Mouse (Mus musculus) midbrain, embryonic 10.5 days (tissue): Measurements from ENCODE around the gene Flt3l. TPM values are rescaled to one million over a fixed set of nuclear protein-coding genes. Genes with fewer than 3 reads are reported as not detected.
"Not testable (repeated sequence)": the region's sequence is repeated elsewhere in the genome, so short reads cannot be mapped to it uniquely, and the experiment has no call there.

Experiments used
- DNase-seq: peaks from one replicate; pipeline ENCODE4 v3.0.0-alpha.2; 2017; ENCODE audit warnings: low spot score
- H3K27ac ChIP-seq: fragments of 300-500 bp; sonication (generic); replicated peaks from 2 replicates; pipeline ENCODE4 v1.5.1; 2016; ENCODE audit warnings: mild to moderate bottlenecking
- H3K27me3 ChIP-seq: fragments of 300-500 bp; sonication (generic); 2 replicates; pipeline ENCODE4 v1.6.1; 2016; ENCODE audit warnings: low read depth, mild to moderate bottlenecking; ENCODE audit not compliant: poor library complexity, severe bottlenecking
- H3K36me3 ChIP-seq: fragments of 300-500 bp; sonication (generic); 2 replicates; pipeline ENCODE4 v1.6.1; 2016; ENCODE audit warnings: mild to moderate bottlenecking, moderate library complexity
- H3K4me1 ChIP-seq: fragments of 300-500 bp; sonication (generic); 2 replicates; pipeline ENCODE4 v1.6.1; 2016
- H3K4me3 ChIP-seq: fragments of 300-500 bp; sonication (generic); 2 replicates; pipeline ENCODE4 v1.5.1; 2016; ENCODE audit warnings: mild to moderate bottlenecking, moderate library complexity
- H3K9me3 ChIP-seq: fragments of 300-500 bp; sonication (generic); replicated peaks from 2 replicates; pipeline ENCODE4 v1.6.1; 2016; ENCODE audit warnings: mild to moderate bottlenecking
- WGBS: fragments of 180-500 bp; shearing (Covaris S2); methylation state at CpG from one replicate; pipeline ENCODE4 v1.1.7; 2016; 5-methylcytosine and 5-hydroxymethylcytosine counted together
- polyA plus RNA-seq: library from polyadenylated mRNA; unstranded; fragments of >200 nt; fragmentation: Nextera tagmentation; extraction: Ambion mirVana; gene quantifications from 2 replicates; pipeline ENCODE4 v1.2.1, GENCODE M21; 2016

Flt3l gene
- polyA plus RNA-seq, 1 experiment from 2014 or later, result 1.1 TPM

DNA sequence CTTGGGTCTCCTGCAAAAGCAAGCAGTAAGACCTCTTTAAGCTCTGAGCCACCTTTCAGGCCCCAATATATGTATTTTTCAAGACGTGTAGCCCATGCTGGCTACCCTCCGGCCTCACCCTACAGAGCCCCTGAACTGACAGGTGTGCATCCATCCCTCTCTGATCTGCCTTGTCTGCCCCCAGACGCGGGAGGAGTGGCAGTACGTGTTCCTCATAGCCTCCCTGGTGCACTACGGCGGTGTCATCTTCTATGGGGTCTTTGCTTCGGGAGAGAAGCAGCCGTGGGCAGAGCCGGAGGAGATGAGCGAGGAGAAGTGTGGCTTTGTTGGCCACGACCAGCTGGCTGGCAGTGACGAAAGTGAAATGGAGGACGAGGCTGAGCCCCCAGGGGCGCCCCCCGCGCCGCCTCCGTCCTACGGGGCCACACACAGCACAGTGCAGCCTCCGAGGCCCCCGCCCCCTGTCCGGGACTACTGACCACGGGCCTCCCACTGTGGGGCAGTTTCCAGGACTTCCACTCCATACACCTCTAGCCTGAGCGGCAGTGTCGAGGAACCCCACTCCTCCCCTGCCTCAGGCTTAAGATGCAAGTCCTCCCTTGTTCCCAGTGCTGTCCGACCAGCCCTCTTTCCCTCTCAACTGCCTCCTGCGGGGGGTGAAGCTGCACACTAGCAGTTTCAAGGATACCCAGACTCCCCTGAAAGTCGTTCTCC is 38.5 kb upstream of the Flt3l start:
- no peaks in the 10 kb centered on the region for H3K36me3 ChIP-seq
- H3K9me3 ChIP-seq, result peaks cover 23% of the 10 kb centered on the region
- H3K27ac ChIP-seq, result no peak overlapping the region
- H3K4me3 ChIP-seq, result peak overlapping the region; percentile 43
- peaks cover 24% of the 10 kb centered on the region for H3K4me1 ChIP-seq
- DNase-seq, result peak; percentile 51
- H3K27me3 ChIP-seq, result peaks cover 97% of the 10 kb centered on the region
- WGBS, result 3% methylated on average over 29 of the region's 29 CpGs

DNA sequence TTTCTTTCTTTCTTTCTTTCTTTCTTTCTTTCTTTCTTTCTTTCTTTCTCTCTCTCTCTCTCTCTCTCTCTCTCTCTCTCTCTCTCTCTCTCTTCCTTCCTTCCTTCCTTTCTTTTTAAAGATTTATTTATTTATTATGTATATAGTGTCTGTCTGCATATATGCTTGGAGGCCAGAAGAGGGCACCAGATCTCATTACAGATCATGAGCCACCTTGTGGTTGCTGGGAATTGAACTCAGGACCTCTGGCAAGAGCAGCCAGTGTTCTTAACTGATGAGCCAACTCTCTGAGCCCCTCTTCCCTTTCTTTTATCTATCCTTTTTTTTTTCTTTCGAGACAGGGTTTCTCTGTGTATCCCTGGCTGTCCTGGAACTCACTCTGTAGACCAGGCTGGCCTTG is 37.5 kb upstream of the Flt3l start:
- Histone ChIP-seq H3K4me1 (peaks cover 24% of the 10 kb centered on the region), H3K9me3 (peaks cover 32% of the 10 kb centered on the region), H3K27me3 (peaks cover 97% of the 10 kb centered on the region)
- H3K27ac ChIP-seq, H3K4me3 ChIP-seq, H3K36me3 ChIP-seq, DNase-seq: not testable (repeated sequence)
- 63% methylated on average over 1 of the region's 1 CpGs for WGBS

DNA sequence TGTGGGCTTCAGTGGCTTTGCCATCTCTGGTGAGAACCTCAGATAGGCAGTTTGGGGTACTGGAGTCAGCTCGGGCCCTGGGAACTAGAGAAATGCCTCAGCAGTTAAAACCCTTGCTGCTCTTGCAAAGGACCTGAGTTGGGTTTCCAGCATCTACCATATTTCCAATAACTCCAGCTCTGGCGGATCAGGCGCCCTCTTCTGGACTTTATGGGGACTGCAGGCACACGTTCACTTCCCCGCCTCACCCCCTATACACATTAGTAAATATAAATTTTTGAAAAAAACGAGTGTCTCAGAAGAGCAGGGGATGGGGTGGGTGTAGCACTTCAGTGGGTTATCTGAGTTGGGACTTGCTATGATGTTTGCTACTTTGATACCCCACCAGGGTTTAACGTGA is 36.7 kb upstream of the Flt3l start:
- Histone ChIP-seq H3K4me1 (peaks cover 31% of the 10 kb centered on the region), H3K27me3 (peaks cover 97% of the 10 kb centered on the region), H3K9me3 (peaks cover 34% of the 10 kb centered on the region), H3K36me3 (no peaks in the 10 kb centered on the region), H3K27ac (no peak overlapping the region), H3K4me3 (no peak overlapping the region)
- WGBS, result 58% methylated on average over 7 of the region's 7 CpGs
- no peak for DNase-seq

DNA sequence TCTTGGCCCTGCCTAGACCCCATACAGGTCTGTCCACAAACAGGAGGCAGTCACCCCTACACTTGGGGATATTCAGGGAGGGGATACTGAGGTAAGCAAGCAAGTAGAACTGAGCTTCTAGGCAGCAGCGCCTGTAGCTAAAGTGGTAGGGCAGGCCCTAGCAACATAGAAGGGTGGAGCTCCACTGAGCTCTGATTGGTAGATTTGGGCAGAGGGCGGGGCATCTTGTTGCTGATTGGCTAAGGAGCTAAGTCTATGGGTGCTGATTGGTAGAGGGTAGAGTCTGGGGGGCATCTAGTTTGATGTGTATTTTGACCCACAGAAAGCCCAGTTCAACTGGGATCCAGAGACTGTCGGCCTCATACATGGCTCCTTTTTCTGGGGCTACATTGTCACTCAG is 33.3 kb upstream of the Flt3l start:
- WGBS, result 92% methylated on average over 3 of the region's 3 CpGs
- H3K27me3 ChIP-seq, result peaks cover 97% of the 10 kb centered on the region
- no peak overlapping the region for H3K27ac ChIP-seq
- no peak overlapping the region for H3K4me3 ChIP-seq
- H3K36me3 ChIP-seq, result no peaks in the 10 kb centered on the region
- DNase-seq, result no peak
- H3K4me1 ChIP-seq, result peaks cover 15% of the 10 kb centered on the region
- H3K9me3 ChIP-seq, result peaks cover 34% of the 10 kb centered on the region

DNA sequence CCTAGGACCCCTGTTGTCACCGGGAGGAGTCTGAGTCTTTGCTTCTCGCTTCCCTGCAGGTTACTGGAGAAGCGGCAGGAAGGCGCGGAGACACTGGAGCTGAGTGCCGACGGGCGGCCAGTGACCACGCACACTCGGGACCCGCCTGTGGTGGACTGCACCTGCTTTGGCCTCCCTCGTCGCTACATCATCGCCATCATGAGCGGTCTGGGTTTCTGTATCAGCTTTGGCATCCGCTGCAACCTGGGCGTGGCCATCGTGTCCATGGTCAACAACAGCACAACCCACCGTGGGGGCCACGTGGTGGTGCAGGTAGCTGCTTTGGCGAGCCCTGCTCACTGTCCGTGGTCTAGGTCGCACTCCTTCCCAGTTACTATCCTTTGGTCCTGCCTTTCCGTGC is 32.4 kb upstream of the Flt3l start:
- peaks cover 34% of the 10 kb centered on the region for H3K9me3 ChIP-seq
- peaks cover 22% of the 10 kb centered on the region for H3K4me1 ChIP-seq
- DNase-seq, result no peak
- 5% methylated on average over 24 of the region's 24 CpGs for WGBS
- H3K27me3 ChIP-seq, result peaks cover 97% of the 10 kb centered on the region
- H3K4me3 ChIP-seq, result peak overlapping the region; percentile 31
- no peak overlapping the region for H3K27ac ChIP-seq
- H3K36me3 ChIP-seq, result no peaks in the 10 kb centered on the region

DNA sequence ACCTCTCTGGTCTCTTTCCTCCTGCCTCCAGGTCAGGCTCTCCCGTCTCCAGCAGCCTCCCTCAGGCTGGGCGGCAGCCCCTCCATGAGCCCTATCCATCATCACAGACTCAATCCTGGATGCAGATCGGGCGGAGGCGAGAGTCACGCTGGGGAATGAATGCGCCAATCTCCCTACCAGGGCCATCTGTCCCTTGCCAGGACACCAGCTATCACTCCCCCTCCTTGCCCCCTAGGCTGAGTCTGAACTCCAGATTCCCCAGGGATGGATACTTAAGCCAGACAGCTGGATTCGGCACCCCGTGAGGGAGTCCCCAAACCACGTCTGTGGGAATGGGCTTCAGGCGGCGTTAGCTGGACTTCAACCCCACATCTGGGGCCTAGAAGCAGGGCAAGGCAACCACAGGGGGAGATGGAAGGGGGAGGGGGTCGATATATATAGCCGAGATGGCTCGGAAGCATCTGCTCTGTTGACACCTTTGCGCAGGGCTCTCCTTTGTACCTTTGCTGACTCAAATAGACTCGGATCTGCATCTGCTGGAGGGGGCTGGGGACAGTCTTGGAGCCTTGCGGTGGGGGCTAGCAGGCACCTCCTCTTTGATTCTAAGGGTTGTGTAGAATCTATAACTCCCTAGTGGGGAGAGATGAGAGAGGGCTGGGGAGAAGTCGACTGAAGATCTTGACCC is 31.7 kb upstream of the Flt3l start:
- Histone ChIP-seq H3K4me1 (peaks cover 24% of the 10 kb centered on the region), H3K9me3 (peaks cover 34% of the 10 kb centered on the region), H3K27ac (no peak overlapping the region), H3K27me3 (peaks cover 98% of the 10 kb centered on the region), H3K4me3 (peak overlapping the region; percentile 31), H3K36me3 (no peaks in the 10 kb centered on the region)
- no peak for DNase-seq
- 2% methylated on average over 19 of the region's 19 CpGs for WGBS

DNA sequence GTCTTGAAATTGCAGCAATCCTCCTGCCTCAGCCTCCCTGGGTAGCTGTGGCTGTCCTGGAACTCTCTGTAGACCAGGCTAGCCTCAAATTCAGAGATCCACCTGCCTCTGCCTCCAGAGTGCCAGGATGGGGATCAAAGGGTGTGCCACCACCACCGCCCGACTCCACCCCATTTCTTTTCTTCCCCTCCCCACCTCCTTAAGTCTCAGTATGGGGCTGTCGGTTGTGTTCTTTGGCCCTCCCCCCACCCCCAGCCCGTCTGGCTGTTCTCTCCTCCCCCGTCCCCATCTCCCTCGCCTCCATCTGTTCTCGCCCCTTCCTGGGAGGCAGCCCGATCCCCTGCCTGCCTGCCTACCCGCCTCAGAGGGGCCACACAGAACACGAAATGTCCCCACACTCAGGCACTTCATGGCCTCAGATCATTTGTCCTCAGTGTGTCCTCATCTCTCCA is 30.7 kb upstream of the Flt3l start:
- 24% methylated on average over 10 of the region's 10 CpGs for WGBS
- Histone ChIP-seq H3K36me3 (no peaks in the 10 kb centered on the region), H3K4me3 (no peak overlapping the region), H3K9me3 (peaks cover 30% of the 10 kb centered on the region), H3K27ac (no peak overlapping the region), H3K27me3 (peaks cover 98% of the 10 kb centered on the region), H3K4me1 (peaks cover 32% of the 10 kb centered on the region)
- DNase-seq, result no peak

DNA sequence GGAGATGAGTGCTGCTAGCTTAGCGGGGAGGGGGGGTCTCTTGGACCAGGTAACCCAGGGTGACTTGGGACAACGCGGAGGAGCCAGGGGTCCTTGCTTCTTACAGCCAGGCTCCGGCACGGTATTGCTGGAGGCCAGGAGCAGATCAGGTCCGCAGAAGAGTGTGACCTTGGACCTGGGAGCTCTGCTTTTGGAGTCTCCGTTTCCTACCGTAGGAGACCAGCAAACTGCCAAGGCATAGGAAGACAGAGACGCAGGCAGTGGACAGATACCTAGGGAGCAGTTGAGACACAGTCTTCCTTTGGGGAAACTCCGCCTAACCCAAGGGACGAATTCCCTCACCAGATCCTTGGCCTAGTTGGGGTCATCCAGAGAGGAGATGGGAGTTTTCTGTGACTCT is 29.5 kb upstream of the Flt3l start:
- no peak for DNase-seq
- Histone ChIP-seq H3K36me3 (peaks cover 4% of the 10 kb centered on the region), H3K4me1 (peaks cover 33% of the 10 kb centered on the region), H3K9me3 (peaks cover 21% of the 10 kb centered on the region), H3K4me3 (no peak overlapping the region), H3K27ac (no peak overlapping the region), H3K27me3 (peaks cover 85% of the 10 kb centered on the region)
- WGBS, result 44% methylated on average over 11 of the region's 11 CpGs

DNA sequence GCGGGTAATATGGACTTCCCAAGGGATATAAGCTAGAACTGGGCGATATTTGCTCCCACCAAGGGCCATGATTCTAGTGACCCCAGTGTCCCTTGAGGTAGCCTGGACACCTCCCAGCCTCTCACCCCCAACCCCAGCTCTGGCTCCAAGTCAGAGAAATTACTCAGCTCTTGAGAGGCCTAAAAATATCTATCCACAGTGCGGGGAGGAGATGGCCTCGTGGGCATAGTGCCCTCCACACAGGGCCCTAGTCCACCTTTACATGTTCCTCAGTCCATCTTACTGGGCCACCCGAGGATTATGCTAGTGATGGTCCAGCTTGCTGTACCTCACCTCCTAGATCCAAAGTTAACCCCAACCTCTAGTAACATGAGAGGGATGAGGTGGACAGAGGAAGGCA is 28.6 kb upstream of the Flt3l start:
- peaks cover 12% of the 10 kb centered on the region for H3K9me3 ChIP-seq
- DNase-seq, result no peak
- no peak overlapping the region for H3K27ac ChIP-seq
- peaks cover 13% of the 10 kb centered on the region for H3K36me3 ChIP-seq
- peaks cover 76% of the 10 kb centered on the region for H3K27me3 ChIP-seq
- peaks cover 33% of the 10 kb centered on the region for H3K4me1 ChIP-seq
- 63% methylated on average over 5 of the region's 5 CpGs for WGBS
- peak overlapping the region; percentile 58; the same call in 1 of the 2 replicates for H3K4me3 ChIP-seq

DNA sequence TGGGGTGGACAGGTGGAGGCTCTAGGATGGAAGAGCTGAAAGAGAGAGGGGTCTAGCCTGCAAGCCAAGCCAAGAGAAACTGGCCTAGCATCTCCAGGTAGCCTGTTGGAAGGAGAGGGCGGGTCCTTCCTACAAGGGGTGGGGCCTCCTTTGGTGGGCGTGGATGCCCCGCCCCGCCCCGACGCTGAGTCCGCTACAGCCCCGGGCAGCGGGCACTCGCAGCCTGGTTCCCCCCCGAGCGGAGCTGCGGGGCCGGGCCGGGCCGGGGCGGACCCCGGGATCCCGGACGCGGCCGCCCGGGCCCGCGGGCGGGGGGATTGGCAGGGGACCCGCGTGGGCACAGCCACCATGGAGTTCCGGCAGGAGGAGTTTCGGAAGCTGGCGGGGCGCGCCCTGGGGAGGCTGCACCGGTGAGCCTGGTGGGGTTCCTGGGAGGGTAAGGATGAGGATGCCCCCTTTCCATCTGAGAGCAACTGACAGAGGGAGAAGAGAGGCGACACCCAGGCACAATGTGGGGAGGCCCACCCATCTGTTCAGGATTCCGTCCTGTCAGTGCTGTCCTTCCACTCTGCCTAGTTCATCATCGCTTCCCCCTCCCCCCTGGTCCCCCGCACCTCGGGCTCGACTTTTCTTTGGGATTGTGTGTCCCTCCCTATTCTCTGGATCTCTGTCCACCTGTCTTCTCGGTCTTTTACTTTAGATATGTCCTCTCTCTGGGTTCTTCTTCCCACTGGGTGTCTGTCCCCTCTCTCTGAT is 27.7 kb upstream of the Flt3l start, which contains the start of gene Slc17a7:
Slc17a7 (plus strand) TSS at position 215 of the 756 bp plus-strand sequence.
- peak; percentile 42 for DNase-seq
- WGBS, result 3% methylated on average over 41 of the region's 41 CpGs
- H3K27ac ChIP-seq, result no peak within 1 kb of the TSS; the same call in 1 of the 2 replicates

DNA sequence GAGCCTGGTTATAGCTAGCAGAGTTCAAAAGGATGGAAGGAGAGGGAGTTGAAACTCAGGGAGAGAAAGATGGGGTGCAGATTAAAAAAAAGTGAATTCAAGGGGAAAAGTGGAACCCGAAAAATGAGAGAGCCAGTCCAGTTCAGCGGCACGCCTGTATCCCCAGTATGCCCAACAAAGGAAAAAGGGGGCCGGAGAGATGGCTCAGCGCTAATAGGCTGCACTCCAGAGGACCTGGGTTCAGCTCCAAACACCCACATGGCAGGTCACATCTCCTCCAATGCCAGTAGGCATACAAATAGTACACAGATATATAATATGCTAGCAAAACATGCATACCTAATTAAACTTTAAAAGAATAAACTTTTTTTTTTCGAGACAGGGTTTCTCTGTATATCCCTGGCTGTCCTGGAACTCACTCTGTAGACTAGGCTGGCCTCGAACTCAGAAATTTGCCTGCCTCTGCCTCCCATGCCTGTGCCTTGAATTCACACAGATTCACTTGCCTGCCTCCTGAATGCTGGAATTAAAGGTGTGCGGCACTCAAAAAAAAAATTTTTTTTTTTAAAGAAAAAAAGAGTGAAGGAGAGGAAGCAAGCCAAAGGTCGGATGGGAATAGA is 26.9 kb upstream of the Flt3l start:
- DNase-seq, result no peak
- WGBS, result 71% methylated on average over 9 of the region's 9 CpGs
- Histone ChIP-seq H3K27ac (no peak overlapping the region), H3K36me3 (peaks cover 30% of the 10 kb centered on the region), H3K9me3 (no peaks in the 10 kb centered on the region), H3K4me1 (peaks cover 28% of the 10 kb centered on the region), H3K27me3 (peaks cover 59% of the 10 kb centered on the region), H3K4me3 (no peak overlapping the region)

More for the DNA sequence above, 27.7 kb upstream of the Flt3l start, which contains the start of gene Slc17a7:
- peaks cover 22% of the 10 kb centered on the region for H3K36me3 ChIP-seq
- peak within 1 kb of the TSS; percentile 58 for H3K4me3 ChIP-seq
- peaks cover 3% of the 10 kb centered on the region for H3K9me3 ChIP-seq
- H3K27me3 ChIP-seq, result peaks cover 67% of the 10 kb centered on the region
- peaks cover 33% of the 10 kb centered on the region for H3K4me1 ChIP-seq

DNA sequence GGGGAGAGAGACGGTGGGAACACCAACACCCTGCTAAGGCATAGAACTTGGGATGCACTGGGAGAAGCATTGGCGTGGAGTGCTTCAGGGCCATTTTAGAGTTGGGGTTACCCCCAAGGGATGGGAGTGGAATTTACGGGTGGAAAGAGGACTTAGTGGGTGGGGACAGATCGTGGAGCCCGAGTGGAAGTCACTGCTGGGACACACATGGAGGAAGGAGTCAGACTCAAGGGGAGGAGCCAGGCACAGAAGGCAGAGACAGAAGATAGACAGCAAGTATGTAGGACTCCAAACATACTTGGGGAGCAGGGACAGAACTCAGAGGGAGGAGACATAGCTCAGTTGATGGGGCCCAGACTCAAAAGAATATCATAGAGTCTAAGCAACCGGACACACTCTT is 26.3 kb upstream of the Flt3l start:
- WGBS, result 24% methylated on average over 6 of the region's 6 CpGs
- H3K36me3 ChIP-seq, result peaks cover 35% of the 10 kb centered on the region
- DNase-seq, result no peak
- peaks cover 22% of the 10 kb centered on the region for H3K4me1 ChIP-seq
- no peaks in the 10 kb centered on the region for H3K9me3 ChIP-seq
- H3K4me3 ChIP-seq, result peak overlapping the region; percentile 55
- peak overlapping the region; percentile 72; the same call in 1 of the 2 replicates for H3K27ac ChIP-seq
- H3K27me3 ChIP-seq, result peaks cover 54% of the 10 kb centered on the region
